ENCODE assay signal across 19 mouse cellular contexts in the genomic region with DNA sequence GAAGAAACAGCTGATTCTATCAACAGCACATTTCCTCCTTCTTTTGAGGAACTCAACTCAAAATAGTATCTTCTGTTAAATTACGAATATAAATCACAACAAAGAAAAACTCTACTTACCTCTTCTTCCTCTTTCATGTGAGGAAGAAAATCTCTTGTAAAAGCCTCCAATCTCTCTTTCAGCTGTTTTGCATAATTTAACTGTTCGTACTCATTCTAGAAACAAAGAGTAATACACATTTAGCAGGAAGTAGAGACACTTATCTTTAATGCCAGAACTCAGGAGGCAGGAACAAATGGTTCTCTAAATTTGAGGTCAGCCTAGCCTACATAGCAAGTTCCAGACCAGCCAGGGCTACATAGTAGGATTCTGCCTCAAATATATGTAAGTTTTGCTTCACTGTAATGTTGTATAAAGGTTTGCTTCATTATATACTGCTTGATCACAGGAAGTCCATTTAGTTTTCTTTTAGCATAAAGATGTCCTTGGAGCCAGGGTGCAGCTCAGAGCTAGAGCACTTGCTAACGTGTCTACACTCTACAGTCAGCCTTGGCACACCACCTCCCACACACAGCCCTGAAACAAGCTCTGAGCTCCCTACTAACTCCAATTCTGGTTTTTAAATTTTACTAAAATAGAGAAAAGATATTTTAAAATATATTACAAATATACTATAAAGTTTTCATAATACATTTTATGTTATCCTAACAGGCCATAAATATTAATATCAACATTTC. TPM values are rescaled to one million over a fixed set of nuclear protein-coding genes. Genes with fewer than 3 reads are reported as not detected.
DNase-seq lines count a peak whose midpoint lies in the region; ATAC-seq lines count a peak whose summit lies in the region.
"Had no signal": no experiment of that assay in that cellular context is flagged by ENCODE, and none has a peak within 500 bp of the region (broad histone marks: within the 10 kb centered on the region; RNA-seq: fewer than 3 reads in every experiment).

No protein-coding gene starts in this region.

- DNase-seq in frontal cortex, postnatal 14 days (ENCODE audit: low spot score in 2 of 2), result no peak
- peak; percentile 38 to 39 for DNase-seq in B cell, adult 2 months
- peak; percentile 22 for DNase-seq in naive thymus-derived CD4-positive, alpha-beta T cell, adult 2 months (ENCODE audit: low read depth)
- DNase-seq in layer of hippocampus, postnatal 36 days, result no peak
- DNase-seq in cerebellum, adult 18-20 months, result no peak
- no peak for DNase-seq in layer of hippocampus, adult 11-12 months (ENCODE audit: low spot score)
- DNase-seq: adrenal gland, postnatal 25 days; cerebellum, adult 9-10 months; heart, adult 18-20 months; heart, postnatal 36 days; kidney, adult 9 months; kidney, postnatal 4 days; liver, embryonic 13.5 days; lung, embryonic 14.5 days; lung, postnatal 36 days had no signal

- peak; percentile 98 for ATAC-seq in frontal cortex, adult (ENCODE audit: low TSS enrichment)
- ATAC-seq in common myeloid progenitor, adult 5-6 weeks (replicated peaks; ENCODE audit: low read depth, poor library complexity, severe bottlenecking), result peak; percentile 85
- ATAC-seq: forebrain, embryonic 13.5 days had no signal

RNA-seq across cellular contexts. Expression of a gene that starts 47.9 kb away (rescaled TPM):
- total RNA-seq in common myeloid progenitor, adult 5-6 weeks (2017), result not detected in 2 replicates
- not detected for total RNA-seq in layer of hippocampus, postnatal 36 days (2021)
- total RNA-seq: left cerebral cortex, postnatal 10 days had no signal

RNA-seq across cellular contexts. Expression of a gene that starts 50.7 kb away (rescaled TPM):
- 50.0 and 55.5 TPM in 2 replicates for total RNA-seq in common myeloid progenitor, adult 5-6 weeks (2017)
- total RNA-seq in layer of hippocampus, postnatal 36 days (2021), result 10 to 100 TPM; 92.2 to 98.8 TPM

Comparison
In these comparisons a context has a peak if more than half of its experiments do, and no peak if none do; other contexts are left out.
1. DNase-seq: peak in B cell, adult 2 months (2 of 2) and naive thymus-derived CD4-positive, alpha-beta T cell, adult 2 months (single experiment); none in frontal cortex, postnatal 14 days (0 of 2), layer of hippocampus, postnatal 36 days (0 of 2), cerebellum, adult 18-20 months (0 of 2) and layer of hippocampus, adult 11-12 months (single experiment).